Mouse (Mus musculus) midbrain, postnatal 0 days (tissue): ENCODE data around the gene Gnptg. TPM values are rescaled to one million over a fixed set of nuclear protein-coding genes. Genes with fewer than 3 reads are reported as not detected.
A peak's percentile ranks its signal among the peaks of the same experiment; 100 is the strongest.

ENCODE experiments used
- ATAC-seq: fragments of 200-750 bp; cut with Nextera tagmentation; 2 replicates; pipeline ENCODE4 v1.8.0; 2017; ENCODE audit warnings: moderate number of reproducible peaks, mild to moderate bottlenecking, moderate TSS enrichment, moderate library complexity; ENCODE audit not compliant: low FRiP score
- DNase-seq: peaks from one replicate; pipeline ENCODE4 v3.0.0-alpha.2; 2015; ENCODE audit warnings: low spot score
- H3K27ac ChIP-seq: fragments of 300-500 bp; sonication (generic); 2 replicates; pipeline ENCODE4 v1.5.1; 2014; ENCODE audit warnings: low read depth, mild to moderate bottlenecking, low read length, mixed read lengths
- H3K27me3 ChIP-seq: fragments of 300-500 bp; sonication (generic); 2 replicates; pipeline ENCODE4 v1.6.1; 2014; ENCODE audit warnings: low read length, control low read depth, mixed read lengths; ENCODE audit not compliant: insufficient read depth
- H3K36me3 ChIP-seq: fragments of 300-500 bp; sonication (generic); 2 replicates; pipeline ENCODE4 v1.6.1; 2014; ENCODE audit warnings: low read length, control low read depth, mixed read lengths; ENCODE audit not compliant: insufficient read depth
- H3K4me1 ChIP-seq: fragments of 300-500 bp; sonication (generic); 2 replicates; pipeline ENCODE4 v1.6.1; 2014; ENCODE audit warnings: mild to moderate bottlenecking, control low read depth, antibody characterized with exemption, low read length, mixed read lengths; ENCODE audit not compliant: insufficient read depth
- H3K4me2 ChIP-seq: fragments of 300-500 bp; sonication (generic); 2 replicates; pipeline ENCODE4 v1.6.1; 2014; ENCODE audit warnings: low read depth, mild to moderate bottlenecking, low read length, mixed read lengths; ENCODE audit not compliant: poor library complexity, severe bottlenecking
- H3K4me3 ChIP-seq: fragments of 300-500 bp; sonication (generic); 2 replicates; pipeline ENCODE4 v1.5.1; 2014; ENCODE audit warnings: low read depth, mild to moderate bottlenecking, low read length, moderate library complexity
- H3K9ac ChIP-seq: fragments of 300-500 bp; sonication (generic); replicated peaks from 2 replicates; pipeline ENCODE4 v1.6.1; 2014; ENCODE audit warnings: mild to moderate bottlenecking, low read length, moderate library complexity, mixed read lengths; ENCODE audit not compliant: poor library complexity, severe bottlenecking
- H3K9me3 ChIP-seq: fragments of 300-500 bp; sonication (generic); 2 replicates; pipeline ENCODE4 v1.6.1; 2016; ENCODE audit warnings: low read length, control low read depth
- CTCF ChIP-seq: IDR thresholded peaks from 2 replicates; pipeline ENCODE4 v1.5.1; 2016; ENCODE audit warnings: antibody characterized with exemption, mild to moderate bottlenecking
- WGBS: fragments of 180-500 bp; shearing (Covaris S2); extraction: QIAGEN DNeasy Blood & Tissue Kit; methylation state at CpG from one replicate; pipeline ENCODE4 v1.1.7; 2014; 5-methylcytosine and 5-hydroxymethylcytosine counted together
- polyA plus RNA-seq: library from polyadenylated mRNA; unstranded; fragments of >200 nt; fragmentation: Nextera tagmentation; extraction: Ambion mirVana; gene quantifications from 2 replicates; pipeline ENCODE4 v1.2.1, GENCODE M21; 2015
- total RNA-seq: library from RNA; depleted of rRNA; stranded (reverse); fragments of >200 nt; gene quantifications from 2 replicates; pipeline ENCODE4 v1.2.3, GENCODE M21; 2014

Gene Gnptg
- total and polyA plus RNA-seq, 2 experiments from 2014 or later, result 104 to 127 TPM

- H3K27ac ChIP-seq, result peak within 1 kb of the TSS; percentile 99
- no peak for ATAC-seq
- no peaks in the 10 kb centered on the region for H3K27me3 ChIP-seq
- DNase-seq, result no peak
- H3K4me3 ChIP-seq, result peak within 1 kb of the TSS; percentile 97
- H3K36me3 ChIP-seq, result no peaks in the 10 kb centered on the region
- H3K9ac ChIP-seq, result peak within 1 kb of the TSS; percentile 98
- H3K4me2 ChIP-seq, result peak within 1 kb of the TSS; percentile 97
- 75% methylated on average over 9 of the region's 9 CpGs for WGBS
- H3K4me1 ChIP-seq, result peaks cover 18% of the 10 kb centered on the region
- TF ChIP-seq CTCF, result no peak
- no peaks in the 10 kb centered on the region for H3K9me3 ChIP-seq
These were observed 34.8 kb upstream of the Gnptg start, which contains the start of gene Ube2i for GRCm38 (mm10) chr17:25274571-25275346. Ube2i (minus strand) TSS chr17:25274622.

- under 1% methylated on average over 35 of the region's 45 CpGs for WGBS
- Histone ChIP-seq H3K36me3 (peaks cover under 1% of the 10 kb centered on the region; the same call in 1 of the 2 replicates), H3K9ac (peak overlapping the region; percentile 98), H3K9me3 (no peaks in the 10 kb centered on the region), H3K4me2 (peak overlapping the region; percentile 97), H3K4me1 (peaks cover 18% of the 10 kb centered on the region), H3K27ac (peak overlapping the region; percentile 99), H3K27me3 (no peaks in the 10 kb centered on the region), H3K4me3 (peak overlapping the region; percentile 97)
- DNase-seq, result peak; percentile 96
- peak; percentile 84 for TF ChIP-seq CTCF
- peak; percentile 87 for ATAC-seq
These were observed 34.0 kb upstream of the Gnptg start for GRCm38 (mm10) chr17:25273706-25274501.

- ATAC-seq (peak; percentile 91), DNase-seq (peak; percentile 93)
- H3K4me1 ChIP-seq, result peaks cover 18% of the 10 kb centered on the region
- peak overlapping the region; percentile 97 for H3K4me2 ChIP-seq
- H3K9me3 ChIP-seq, result no peaks in the 10 kb centered on the region
- no peak for TF ChIP-seq CTCF
- WGBS, result under 1% methylated on average over 74 of the region's 92 CpGs
- peak overlapping the region; percentile 97 for H3K4me3 ChIP-seq
- H3K27ac ChIP-seq, result peak overlapping the region; percentile 99
- H3K9ac ChIP-seq, result peak overlapping the region; percentile 98
- no peaks in the 10 kb centered on the region for H3K27me3 ChIP-seq
- peaks cover 8% of the 10 kb centered on the region for H3K36me3 ChIP-seq
These were observed 33.2 kb upstream of the Gnptg start for GRCm38 (mm10) chr17:25272951-25273705.

GRCm38 (mm10) chr17:25272326-25272725 lies 32.4 kb upstream of the Gnptg start:
- H3K27ac ChIP-seq, result peak overlapping the region; percentile 99
- 0% methylated on average over 10 of the region's 10 CpGs for WGBS

GRCm38 (mm10) chr17:25270795-25271335 lies 30.9 kb upstream of the Gnptg start:
- peaks cover 18% of the 10 kb centered on the region for H3K4me1 ChIP-seq
- no peaks in the 10 kb centered on the region for H3K27me3 ChIP-seq
- ATAC-seq, result no peak
- H3K9ac ChIP-seq, result no peak overlapping the region
- TF ChIP-seq CTCF, result no peak
- peaks cover 30% of the 10 kb centered on the region for H3K36me3 ChIP-seq
- H3K9me3 ChIP-seq, result no peaks in the 10 kb centered on the region
- WGBS, result 84% methylated on average over 2 of the region's 2 CpGs
- H3K4me3 ChIP-seq, result peak overlapping the region; percentile 97; the same call in 1 of the 2 replicates
- H3K27ac ChIP-seq, result no peak overlapping the region
- DNase-seq, result no peak
- H3K4me2 ChIP-seq, result peak overlapping the region; percentile 97

More at GRCm38 (mm10) chr17:25272326-25272725, 32.4 kb upstream of the Gnptg start:
- Histone ChIP-seq H3K4me1 (peaks cover 18% of the 10 kb centered on the region), H3K4me3 (peak overlapping the region; percentile 97), H3K9me3 (no peaks in the 10 kb centered on the region), H3K36me3 (peaks cover 15% of the 10 kb centered on the region), H3K9ac (peak overlapping the region; percentile 98), H3K27me3 (no peaks in the 10 kb centered on the region), H3K4me2 (peak overlapping the region; percentile 97)
- no peak for ATAC-seq
- no peak for TF ChIP-seq CTCF
- no peak for DNase-seq
